Mouse (Mus musculus) natural killer cell, adult 2 months (primary cell): Measurements from ENCODE around the gene Olfr603.
"Not testable (repeated sequence)": the region's sequence is repeated elsewhere in the genome, so short reads cannot be mapped to it uniquely, and the experiment has no call there.

ENCODE experiments used
- DNase-seq, 2 experiments: peaks; one replicate each; pipeline ENCODE4 v3.0.0; 2022; ENCODE audit warnings: low spot score in 2 of 2

The Olfr603 gene

GRCm38 (mm10) chr7:103386077-103386476 is at the start of gene Olfr603:
Gene Olfr603 (minus strand): TSS chr7:103386177.
- DNase-seq, result no peak

GRCm38 (mm10) chr7:103414772-103415171 is 28.8 kb upstream of the Olfr603 start, which contains the start of gene Usp17lc:
Gene Usp17lc (plus strand): TSS chr7:103415072.
- DNase-seq, result not testable (repeated sequence)

GRCm38 (mm10) chr7:103406521-103407055 is 20.6 kb upstream of the Olfr603 start:
- not testable (repeated sequence) for DNase-seq

- no peak for DNase-seq
Observed at GRCm38 (mm10) chr7:103398981-103399380, 13.0 kb upstream of the Olfr603 start.

GRCm38 (mm10) chr7:103397758-103398157 is 11.8 kb upstream of the Olfr603 start:
- DNase-seq, result no peak

- no peak for DNase-seq
Observed at GRCm38 (mm10) chr7:103362555-103362954, 23.4 kb downstream of the Olfr603 start, which contains the start of gene Olfr601. Gene Olfr601 (minus strand): TSS chr7:103362655.

GRCm38 (mm10) chr7:103349569-103349968 is 36.4 kb downstream of the Olfr603 start, which contains the start of gene Olfr600:
Gene Olfr600 (minus strand): TSS chr7:103349669.
- DNase-seq, result no peak

GRCm38 (mm10) chr7:103335617-103336016 is 50.4 kb downstream of the Olfr603 start, which contains the start of gene Olfr599:
Gene Olfr599 (plus strand): TSS chr7:103335917.
- no peak for DNase-seq
